18 mouse cellular contexts compared by ENCODE assay signal in the genomic region with DNA sequence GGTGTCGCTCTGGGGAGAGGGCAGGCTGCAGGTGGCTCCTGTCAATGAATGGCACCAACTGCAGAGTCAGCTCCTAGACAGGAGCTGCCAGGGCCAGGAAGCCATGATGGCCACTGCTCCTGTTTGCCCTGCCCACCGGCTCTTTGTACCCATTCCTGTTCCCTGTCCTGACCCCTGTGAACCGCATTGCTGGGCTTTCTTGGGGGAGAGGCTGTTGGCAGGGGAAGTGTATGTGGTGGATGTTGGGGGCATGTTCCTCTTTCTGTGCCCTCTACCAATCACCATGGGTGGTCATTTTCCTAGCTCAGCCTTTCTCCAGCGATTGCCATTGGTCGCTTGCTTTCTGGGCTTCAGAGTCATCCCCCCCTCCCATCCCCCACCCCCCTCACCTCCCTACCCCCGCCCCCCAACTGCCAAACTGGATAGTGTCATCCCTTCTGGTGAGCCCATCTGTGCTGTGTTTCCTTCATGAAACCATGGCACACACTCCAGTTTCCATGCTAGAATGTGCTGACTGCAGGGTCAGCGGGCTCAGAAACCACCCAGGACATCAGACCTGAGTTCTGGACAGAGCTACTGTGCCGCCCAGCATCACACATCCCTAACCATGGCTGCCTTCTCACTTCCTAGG. TPM values are rescaled to one million over a fixed set of nuclear protein-coding genes. Genes with fewer than 3 reads are reported as not detected.
DNase-seq lines count a peak whose midpoint lies in the region; ATAC-seq lines count a peak whose summit lies in the region.
"Had no signal": no experiment of that assay in that cellular context is flagged by ENCODE, and none has a peak within 500 bp of the region (broad histone marks: within the 10 kb centered on the region; RNA-seq: fewer than 3 reads in every experiment).

No protein-coding gene starts in this region.

- peaks cover 21% of the 10 kb centered on the region; the same call in 1 of the 2 replicates for H3K27me3 ChIP-seq in forebrain, embryonic 10.5 days (ENCODE audit: poor library complexity, severe bottlenecking)
- no peaks in the 10 kb centered on the region for H3K27me3 ChIP-seq in forebrain, embryonic 15.5 days
- H3K27me3 ChIP-seq: embryonic facial prominence, embryonic 13.5 days; kidney, embryonic 15.5 days; neural tube, embryonic 12.5 days had no signal

- no peak for DNase-seq in forebrain, embryonic 10.5 days (ENCODE audit: extremely low spot score, low spot score)
- DNase-seq in left cerebral cortex, postnatal 4 days: peak; percentile 58
- DNase-seq in left cerebral cortex, postnatal 25 days (ENCODE audit: low spot score in 2 of 2): no peak
- DNase-seq in spleen, postnatal 36 days (ENCODE audit: low spot score in 2 of 2): peak; percentile 23 to 52
- no peak for DNase-seq in spleen, adult 18-20 months
- DNase-seq in yolk sac, embryonic 10.5 days (ENCODE audit: low spot score): no peak
- no peak for DNase-seq in thymus, postnatal 10 days (ENCODE audit: low spot score in 2 of 2)
- DNase-seq: adrenal gland, postnatal 36 days; gastrocnemius, postnatal 14 days; lung, postnatal 10 days; thymus, postnatal 36 days had no signal

- WGBS in forebrain, embryonic 10.5 days: 87% methylated on average over 8 of the region's 8 CpGs
- WGBS in forebrain, embryonic 15.5 days: 72% methylated on average over 7 of the region's 8 CpGs

- H3K4me3 ChIP-seq in forebrain, embryonic 10.5 days: no peak overlapping the region
- H3K4me3 ChIP-seq in forebrain, embryonic 15.5 days: no peak overlapping the region
- H3K4me3 ChIP-seq: embryonic facial prominence, embryonic 13.5 days; heart, embryonic 10.5 days; kidney, embryonic 15.5 days; neural tube, embryonic 12.5 days had no signal

- 0 out of 2 replicates have a peak overlapping the region, but pooled peaks have one; percentile 25 for H3K27ac ChIP-seq in forebrain, embryonic 10.5 days
- no peak overlapping the region for H3K27ac ChIP-seq in forebrain, embryonic 15.5 days (replicated peaks)
- H3K27ac ChIP-seq: embryonic facial prominence, embryonic 13.5 days; kidney, embryonic 15.5 days; neural tube, embryonic 12.5 days had no signal

- H3K4me2 ChIP-seq in forebrain, embryonic 15.5 days (replicated peaks): no peak overlapping the region
- H3K4me2 ChIP-seq: embryonic facial prominence, embryonic 13.5 days; kidney, embryonic 15.5 days; neural tube, embryonic 12.5 days had no signal

- H3K9ac ChIP-seq in forebrain, embryonic 15.5 days (replicated peaks): no peak overlapping the region
- H3K9ac ChIP-seq: embryonic facial prominence, embryonic 13.5 days; kidney, embryonic 15.5 days; neural tube, embryonic 12.5 days had no signal

- peaks cover 36% of the 10 kb centered on the region for H3K4me1 ChIP-seq in forebrain, embryonic 10.5 days
- peaks cover 8% of the 10 kb centered on the region for H3K4me1 ChIP-seq in forebrain, embryonic 15.5 days
- H3K4me1 ChIP-seq: neural tube, embryonic 12.5 days had no signal

- intact Hi-C loops in left cerebral cortex, postnatal 4 days (cut with DNase I): no loop called here
- intact Hi-C loops in left cerebral cortex, postnatal 25 days (cut with DNase I): no loop called here

- ATAC-seq in forebrain, embryonic 15.5 days (replicated peaks): no peak
- ATAC-seq: activated CD4-positive, CD25-positive, alpha-beta regulatory T cell, adult 4 months; midbrain, embryonic 16.5 days had no signal

- 0 out of 2 replicates have a peak, but pooled peaks cover 3% of the 10 kb centered on the region for H3K9me3 ChIP-seq in forebrain, embryonic 10.5 days
- no peaks in the 10 kb centered on the region for H3K9me3 ChIP-seq in forebrain, embryonic 15.5 days
- H3K9me3 ChIP-seq: embryonic facial prominence, embryonic 13.5 days; heart, embryonic 10.5 days; kidney, embryonic 15.5 days; neural tube, embryonic 12.5 days had no signal

- H3K36me3 ChIP-seq in forebrain, embryonic 10.5 days (replicated peaks): no peaks in the 10 kb centered on the region
- H3K36me3 ChIP-seq in forebrain, embryonic 15.5 days: no peaks in the 10 kb centered on the region
- H3K36me3 ChIP-seq: embryonic facial prominence, embryonic 13.5 days; heart, embryonic 10.5 days; kidney, embryonic 15.5 days; neural tube, embryonic 12.5 days had no signal

RNA-seq across cellular contexts. Expression of gene Parvg, which starts 2.2 kb away (rescaled TPM):
- 1.0 TPM in 2 replicates for polyA plus RNA-seq in forebrain, embryonic 10.5 days (2016; fragmentation: Nextera tagmentation; extraction: Ambion mirVana)
- polyA plus RNA-seq in forebrain, embryonic 15.5 days (2015; fragmentation: Nextera tagmentation; extraction: Ambion mirVana): 0.75 and 1.0 TPM in 2 replicates
- total RNA-seq in left cerebral cortex, postnatal 4 days (2021): 1 to 10 TPM; 2.1 to 2.7 TPM
- total RNA-seq in left cerebral cortex, postnatal 25 days (2021): 1 to 10 TPM; 4.6 to 6.3 TPM

Comparison
In these comparisons a context has a peak if more than half of its experiments do, and no peak if none do; other contexts are left out.
1. DNase-seq: peak in left cerebral cortex, postnatal 4 days (single experiment) and spleen, postnatal 36 days (2 of 2); none in forebrain, embryonic 10.5 days (single experiment), left cerebral cortex, postnatal 25 days (0 of 2), spleen, adult 18-20 months (0 of 2), yolk sac, embryonic 10.5 days (single experiment) and thymus, postnatal 10 days (0 of 2).